Mouse (Mus musculus): ENCODE measurements at regions not wholly inside any gene's neighbourhood (a gene's known extent, or its start where the extent isn't known, plus 50 kb on each side); places are given as distances from the start of the nearest gene placed in this dataset.

GRCm38 (mm10) chr3:99741249-99742222, 143.7 kb upstream of the Spag17 start:
- no peak overlapping the region for H3K4me3 ChIP-seq (replicated peaks; ENCODE audit: low read length)
- H3K27me3 ChIP-seq (ENCODE audit: control insufficient read depth, insufficient read depth, low read length): no peaks in the 10 kb centered on the region
- ATAC-seq (ENCODE audit: low FRiP score, low read depth) (no peak), DNase-seq (ENCODE audit: low spot score) (no peak)
- TF ChIP-seq POLR2A (IDR thresholded peaks at IDR 0.05; ENCODE audit: borderline replicate concordance, extremely low read depth, insufficient read depth, insufficient read length): no peak
- peaks cover 6% of the 10 kb centered on the region; the same call in 1 of the 2 replicates for H3K4me1 ChIP-seq (ENCODE audit: control insufficient read depth, insufficient read depth, low read length)
- H3K36me3 ChIP-seq (ENCODE audit: control insufficient read depth, insufficient read depth, low read length): no peaks in the 10 kb centered on the region
- no peaks in the 10 kb centered on the region for H3K9me3 ChIP-seq (ENCODE audit: control insufficient read depth, low read length)
- H3K9ac ChIP-seq (ENCODE audit: low read depth, low read length, severe bottlenecking): no peak overlapping the region
- H3K27ac ChIP-seq (replicated peaks; ENCODE audit: low read depth, low read length): no peak overlapping the region
- H3K4me2 ChIP-seq (replicated peaks; ENCODE audit: low read depth, low read length, severe bottlenecking): no peak overlapping the region
- 59% methylated on average over 3 of the region's 3 CpGs for WGBS

DNA sequence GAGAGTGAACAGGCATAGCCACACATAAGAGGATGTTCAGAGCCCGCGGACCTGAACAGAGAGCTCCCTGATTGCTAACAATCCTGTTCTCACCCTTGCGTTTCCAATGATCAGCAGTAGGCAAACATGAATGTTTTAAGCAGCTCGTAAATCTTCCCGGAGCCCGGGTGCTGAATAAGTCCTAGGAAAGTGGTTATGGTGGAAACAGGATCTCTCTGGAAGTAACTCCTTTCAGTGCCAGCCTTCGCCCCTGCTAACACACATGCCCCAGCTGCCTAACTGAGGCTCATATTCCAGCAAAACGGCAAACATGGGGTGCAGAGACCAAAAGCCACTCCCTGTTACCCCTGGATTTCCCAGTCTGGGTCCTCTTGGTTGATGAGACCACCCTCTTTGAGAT, 135.5 kb upstream of the Spag17 start:
- no peak for TF ChIP-seq POLR2A (IDR thresholded peaks at IDR 0.05; ENCODE audit: borderline replicate concordance, extremely low read depth, insufficient read depth, insufficient read length)
- Histone ChIP-seq H3K9me3 (ENCODE audit: control insufficient read depth, low read length) (no peaks in the 10 kb centered on the region), H3K36me3 (ENCODE audit: control insufficient read depth, insufficient read depth, low read length) (no peaks in the 10 kb centered on the region), H3K9ac (ENCODE audit: low read depth, low read length, severe bottlenecking) (no peak overlapping the region), H3K4me3 (replicated peaks; ENCODE audit: low read length) (no peak overlapping the region), H3K4me1 (ENCODE audit: control insufficient read depth, insufficient read depth, low read length) (peaks cover 8% of the 10 kb centered on the region; the same call in 1 of the 2 replicates), H3K4me2 (replicated peaks; ENCODE audit: low read depth, low read length, severe bottlenecking) (peak overlapping the region; percentile 33), H3K27me3 (ENCODE audit: control insufficient read depth, insufficient read depth, low read length) (no peaks in the 10 kb centered on the region), H3K27ac (replicated peaks; ENCODE audit: low read depth, low read length) (no peak overlapping the region)
- ATAC-seq (ENCODE audit: low FRiP score, low read depth): no peak
- WGBS: 21% methylated on average over 8 of the region's 8 CpGs
- DNase-seq (ENCODE audit: low spot score): peak; percentile 64

DNA sequence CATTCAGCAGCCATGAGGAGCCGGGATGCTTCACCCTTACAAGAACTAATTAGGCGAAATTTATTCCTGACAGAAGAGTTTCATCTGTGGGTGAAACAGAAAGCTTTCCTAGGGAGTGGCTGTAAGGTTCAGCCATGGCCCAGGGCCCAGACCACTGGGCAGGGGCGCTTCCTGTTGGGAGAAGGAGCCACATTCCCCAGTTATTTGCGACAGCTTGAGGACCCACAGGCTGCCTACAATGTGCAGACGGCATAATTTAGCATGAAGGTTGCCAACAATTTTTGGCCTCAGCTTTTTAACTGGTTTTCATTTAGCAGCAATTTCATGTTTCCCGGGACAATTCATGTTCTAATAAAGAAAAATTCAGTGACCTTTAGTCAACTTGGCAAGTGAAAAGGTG, 106.7 kb upstream of the Spag17 start:
- DNase-seq (ENCODE audit: low spot score) (peak; percentile 30), ATAC-seq (ENCODE audit: low FRiP score, low read depth) (no peak)
- no peaks in the 10 kb centered on the region for H3K4me1 ChIP-seq (ENCODE audit: control insufficient read depth, insufficient read depth, low read length)
- no peaks in the 10 kb centered on the region for H3K36me3 ChIP-seq (ENCODE audit: control insufficient read depth, insufficient read depth, low read length)
- WGBS: 60% methylated on average over 6 of the region's 6 CpGs
- no peak overlapping the region for H3K4me3 ChIP-seq (replicated peaks; ENCODE audit: low read length)
- no peaks in the 10 kb centered on the region for H3K9me3 ChIP-seq (ENCODE audit: control insufficient read depth, low read length)
- no peaks in the 10 kb centered on the region for H3K27me3 ChIP-seq (ENCODE audit: control insufficient read depth, insufficient read depth, low read length)
- no peak overlapping the region for H3K27ac ChIP-seq (replicated peaks; ENCODE audit: low read depth, low read length)
- TF ChIP-seq POLR2A (IDR thresholded peaks at IDR 0.05; ENCODE audit: borderline replicate concordance, extremely low read depth, insufficient read depth, insufficient read length): no peak
- H3K9ac ChIP-seq (ENCODE audit: low read depth, low read length, severe bottlenecking): no peak overlapping the region
- H3K4me2 ChIP-seq (replicated peaks; ENCODE audit: low read depth, low read length, severe bottlenecking): no peak overlapping the region

DNA sequence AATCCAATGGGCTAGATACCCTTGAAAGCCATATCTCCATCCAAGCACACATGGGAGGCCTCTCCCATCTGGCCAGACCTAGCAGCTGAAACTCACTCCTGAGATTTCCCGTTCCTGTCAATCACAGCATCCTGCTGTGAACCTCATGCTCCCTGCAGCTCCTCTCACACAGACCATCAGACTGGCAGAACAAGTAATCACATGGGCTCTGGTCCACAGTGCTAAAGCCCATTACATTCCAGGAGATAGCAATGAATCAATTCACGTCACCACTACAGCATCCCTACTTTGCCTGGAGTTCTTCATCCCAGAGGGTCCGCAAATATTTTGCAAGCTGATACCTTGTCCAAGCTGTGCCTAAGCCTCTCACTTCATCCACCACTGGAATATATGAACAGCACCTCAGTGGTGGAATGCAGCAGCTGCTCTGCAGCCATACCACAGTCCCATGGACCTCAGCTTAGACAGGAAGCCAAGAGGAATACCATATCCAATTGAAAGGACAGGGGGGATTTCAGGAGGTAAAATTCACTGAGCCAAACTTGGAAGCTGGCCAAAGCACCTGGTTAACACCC, 99.2 kb upstream of the Spag17 start:
- no peak for TF ChIP-seq POLR2A (IDR thresholded peaks at IDR 0.05; ENCODE audit: borderline replicate concordance, extremely low read depth, insufficient read depth, insufficient read length)
- WGBS: 47% methylated on average over 3 of the region's 3 CpGs
- H3K27ac ChIP-seq (replicated peaks; ENCODE audit: low read depth, low read length): no peak overlapping the region
- H3K27me3 ChIP-seq (ENCODE audit: control insufficient read depth, insufficient read depth, low read length): no peaks in the 10 kb centered on the region
- H3K36me3 ChIP-seq (ENCODE audit: control insufficient read depth, insufficient read depth, low read length): no peaks in the 10 kb centered on the region
- H3K4me1 ChIP-seq (ENCODE audit: control insufficient read depth, insufficient read depth, low read length): peaks cover 8% of the 10 kb centered on the region; the same call in 1 of the 2 replicates
- H3K4me2 ChIP-seq (replicated peaks; ENCODE audit: low read depth, low read length, severe bottlenecking): no peak overlapping the region
- H3K9ac ChIP-seq (ENCODE audit: low read depth, low read length, severe bottlenecking): no peak overlapping the region
- DNase-seq (ENCODE audit: low spot score): peak; percentile 44
- peak; percentile 88 for ATAC-seq (ENCODE audit: low FRiP score, low read depth)
- H3K9me3 ChIP-seq (ENCODE audit: control insufficient read depth, low read length): no peaks in the 10 kb centered on the region
- H3K4me3 ChIP-seq (replicated peaks; ENCODE audit: low read length): no peak overlapping the region

- no peak for TF ChIP-seq POLR2A (IDR thresholded peaks at IDR 0.05; ENCODE audit: borderline replicate concordance, extremely low read depth, insufficient read depth, insufficient read length)
- H3K4me1 ChIP-seq (ENCODE audit: control insufficient read depth, insufficient read depth, low read length): peaks cover 16% of the 10 kb centered on the region
- 0 out of 2 replicates have a peak overlapping the region, but pooled peaks have one; percentile 4 for H3K27ac ChIP-seq (replicated peaks; ENCODE audit: low read depth, low read length)
- H3K4me2 ChIP-seq (replicated peaks; ENCODE audit: low read depth, low read length, severe bottlenecking): no peak overlapping the region
- peak; percentile 42 for DNase-seq (ENCODE audit: low spot score)
- no peaks in the 10 kb centered on the region for H3K36me3 ChIP-seq (ENCODE audit: control insufficient read depth, insufficient read depth, low read length)
- peak; percentile 59; the same call in 1 of the 2 replicates for ATAC-seq (ENCODE audit: low FRiP score, low read depth)
- WGBS: 35% methylated on average over 6 of the region's 6 CpGs
- H3K9me3 ChIP-seq (ENCODE audit: control insufficient read depth, low read length): no peaks in the 10 kb centered on the region
- no peak overlapping the region for H3K9ac ChIP-seq (ENCODE audit: low read depth, low read length, severe bottlenecking)
- no peaks in the 10 kb centered on the region for H3K27me3 ChIP-seq (ENCODE audit: control insufficient read depth, insufficient read depth, low read length)
- no peak overlapping the region for H3K4me3 ChIP-seq (replicated peaks; ENCODE audit: low read length)
Observed at GRCm38 (mm10) chr3:99791316-99791715, 93.9 kb upstream of the Spag17 start.

Measured in limb, embryonic 14.5 days (tissue).